Mouse (Mus musculus) urinary bladder, postnatal 4 days (tissue): ENCODE data around the gene Skap1.

Source experiments
- DNase-seq, 2 experiments: peaks; one replicate each; pipeline ENCODE4 v3.0.0; 2021 to 2022; ENCODE audit warnings: low spot score in 2 of 2

Gene Skap1

GRCm38 (mm10) chr11:96781425-96781824 lies 317.0 kb downstream of the Skap1 start:
- no peak for DNase-seq

- DNase-seq: peak; percentile 40 to 85
These were observed 320.5 kb downstream of the Skap1 start for GRCm38 (mm10) chr11:96784847-96785246.

DNA sequence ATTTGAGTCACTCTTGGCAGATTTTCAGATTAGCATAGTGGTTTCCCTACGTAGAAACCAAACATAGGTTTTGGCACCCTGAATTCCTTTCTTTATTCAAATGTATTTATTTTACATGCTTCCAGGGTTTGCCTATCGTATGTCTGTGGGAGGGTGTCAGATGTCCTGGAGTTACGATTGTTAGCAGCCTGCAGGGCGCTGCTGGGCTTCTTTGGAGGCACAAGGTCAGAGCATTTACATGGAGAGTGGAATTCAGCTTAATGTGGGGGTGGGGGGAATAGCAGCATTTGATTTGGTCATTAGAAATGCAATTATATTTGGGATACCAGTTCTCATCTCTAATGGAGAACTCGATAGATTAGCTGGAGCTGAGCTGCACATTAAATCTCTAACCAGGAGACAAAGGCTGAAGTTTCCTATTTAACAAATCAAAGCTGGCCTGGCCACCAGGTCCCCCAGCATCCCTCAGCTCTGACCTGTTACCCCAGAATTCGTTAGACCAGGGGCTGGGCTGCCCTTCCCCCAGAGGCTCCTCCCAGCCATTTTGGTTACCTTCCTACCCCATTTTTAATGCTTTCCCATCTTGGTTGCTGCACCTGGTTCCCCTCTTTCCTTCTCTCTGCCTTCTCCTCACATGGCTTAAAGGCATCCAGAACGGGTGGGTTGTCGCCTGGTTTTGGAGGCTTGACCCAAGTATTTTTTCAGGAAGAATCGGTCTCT lies 322.5 kb downstream of the Skap1 start:
- no peak for DNase-seq

GRCm38 (mm10) chr11:96788871-96789795 lies 324.7 kb downstream of the Skap1 start, which contains the start of gene Cbx1:
Cbx1 (plus strand) TSS chr11:96789127.
- DNase-seq: peak; percentile 88 to 89

- DNase-seq: no peak
These were observed 325.6 kb downstream of the Skap1 start for GRCm38 (mm10) chr11:96789990-96790389.

- DNase-seq: no peak
These were observed 326.3 kb downstream of the Skap1 start for GRCm38 (mm10) chr11:96790681-96791080.

- no peak for DNase-seq
These were observed 331.1 kb downstream of the Skap1 start for GRCm38 (mm10) chr11:96795491-96795890.

DNA sequence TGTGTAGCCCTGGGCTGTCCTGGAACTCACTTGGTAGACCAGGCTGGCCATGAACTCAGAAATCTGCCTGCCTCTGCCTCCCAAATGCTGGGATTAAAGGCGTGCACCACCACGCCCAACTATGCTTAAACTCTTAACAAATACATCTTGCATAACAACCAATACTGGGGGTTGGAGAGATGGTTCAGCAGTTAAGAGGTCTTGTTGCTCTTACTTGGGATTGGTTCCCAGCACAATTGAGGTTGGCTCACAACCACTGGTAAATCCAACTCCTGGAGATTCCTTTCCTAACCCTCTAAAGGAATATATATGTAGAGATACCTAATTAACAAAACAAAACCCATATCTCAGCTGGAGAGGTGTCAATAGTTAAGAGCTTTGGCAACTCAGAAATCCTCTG lies 331.7 kb downstream of the Skap1 start:
- no peak for DNase-seq

- DNase-seq: no peak
These were observed 332.2 kb downstream of the Skap1 start for GRCm38 (mm10) chr11:96796586-96796985.

- no peak for DNase-seq
These were observed 335.1 kb downstream of the Skap1 start for GRCm38 (mm10) chr11:96799511-96799910.

GRCm38 (mm10) chr11:96805606-96806005 lies 341.2 kb downstream of the Skap1 start:
- DNase-seq: no peak

- DNase-seq: no peak
These were observed 343.7 kb downstream of the Skap1 start for GRCm38 (mm10) chr11:96808066-96808465.
